Mouse (Mus musculus) gastrocnemius, adult 2 months (tissue): Measurements from ENCODE around the gene Mon2. TPM values are rescaled to one million over a fixed set of nuclear protein-coding genes. Genes with fewer than 3 reads are reported as not detected.
"Not testable (repeated sequence)": the region's sequence is repeated elsewhere in the genome, so short reads cannot be mapped to it uniquely, and the experiment has no call there.

Experiments
- DNase-seq: peaks from one replicate; pipeline ENCODE4 v3.0.0; 2022
- H3K27ac ChIP-seq: fragments of 200-600 bp; 2 replicates; pipeline ENCODE4 v1.8.1; 2022; ENCODE audit warnings: mild to moderate bottlenecking
- H3K4me3 ChIP-seq: fragments of 200-600 bp; 2 replicates; pipeline ENCODE4 v1.8.1; 2022; ENCODE audit warnings: mild to moderate bottlenecking, moderate library complexity
- CTCF ChIP-seq: fragments of 200-600 bp; IDR thresholded peaks from 2 replicates; pipeline ENCODE4 v1.8.1; 2022; ENCODE audit warnings: antibody characterized with exemption, mild to moderate bottlenecking, moderate library complexity
- intact Hi-C: fragments of 180-260 bp; cut with DNase I; formaldehyde crosslinking; loops from one replicate; pipeline ENCODE4 v1.15.1; 2025
- total RNA-seq, 2 experiments: library from RNA; stranded (reverse); gene quantifications; 2 replicates each; pipeline ENCODE4 v1.2.3; 2021

Mon2 gene
- total RNA-seq, 2 experiments from 2014 or later: 36.9 to 50.9 TPM

GRCm38 (mm10) chr10:122973241-122973640, 103.1 kb downstream of the Mon2 start:
- intact Hi-C loops: no loop called here
- Histone ChIP-seq H3K4me3 (no peak overlapping the region), H3K27ac (no peak overlapping the region)
- DNase-seq: no peak
- no peak for TF ChIP-seq CTCF

DNA sequence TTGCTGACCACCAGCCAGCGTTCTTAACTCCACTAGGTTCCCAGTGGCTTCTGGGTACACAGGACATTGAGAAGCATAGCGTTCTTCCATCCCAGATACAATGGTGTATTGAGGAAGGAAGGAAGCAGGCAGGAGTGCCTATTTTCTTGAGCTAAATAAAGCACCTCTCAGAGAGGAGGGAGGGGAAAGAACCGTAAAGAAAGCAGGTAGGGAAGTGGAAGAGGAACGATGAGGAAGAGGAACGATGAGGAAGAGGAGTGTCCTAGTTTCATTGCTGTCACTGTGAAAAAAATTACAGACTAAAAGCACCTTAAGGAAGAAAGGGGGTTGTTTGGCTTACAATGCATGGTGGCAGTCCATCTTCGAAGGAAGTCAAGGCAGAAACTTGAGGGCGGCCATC, 106.1 kb downstream of the Mon2 start:
- no peak overlapping the region for H3K4me3 ChIP-seq
- DNase-seq: no peak
- no peak for TF ChIP-seq CTCF
- intact Hi-C loops: no loop called here
- no peak overlapping the region for H3K27ac ChIP-seq

GRCm38 (mm10) chr10:122966421-122966820, 109.9 kb downstream of the Mon2 start:
- intact Hi-C loops: loop anchor here (5.0 kb wide), 1 partner anchor 49 kb away; no protein-coding TSS in a partner anchor
- DNase-seq: no peak
- Histone ChIP-seq H3K27ac (no peak overlapping the region), H3K4me3 (no peak overlapping the region)
- TF ChIP-seq CTCF: no peak

GRCm38 (mm10) chr10:122965650-122966049, 110.7 kb downstream of the Mon2 start:
- intact Hi-C loops: loop anchor here (5.0 kb wide), 1 partner anchor 48 kb away; no protein-coding TSS in a partner anchor
- not testable (repeated sequence) for H3K27ac ChIP-seq, DNase-seq

DNA sequence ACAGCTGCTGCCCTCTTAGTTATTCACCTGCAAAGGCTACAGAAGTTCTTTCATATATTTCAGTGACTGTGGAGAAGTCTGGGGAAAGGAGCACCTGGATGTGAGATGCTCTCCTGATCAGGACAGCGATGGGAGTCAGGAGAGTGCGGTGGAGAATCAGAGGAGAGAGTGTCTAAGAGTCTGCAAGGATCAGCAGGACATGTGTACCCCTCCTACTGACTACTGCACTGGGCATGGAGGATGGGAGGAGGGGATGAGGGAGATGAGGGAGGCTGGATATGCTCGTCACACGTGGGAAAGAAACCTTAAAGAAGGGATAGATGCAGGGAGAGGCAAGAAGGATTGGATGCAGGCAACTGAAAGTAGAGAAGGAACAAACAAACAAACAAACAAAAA, 112.1 kb downstream of the Mon2 start:
- no peak overlapping the region for H3K27ac ChIP-seq
- DNase-seq: no peak
- no peak overlapping the region for H3K4me3 ChIP-seq
- intact Hi-C loops: no loop called here
- TF ChIP-seq CTCF: no peak

More at GRCm38 (mm10) chr10:122965650-122966049, 110.7 kb downstream of the Mon2 start:
- H3K4me3 ChIP-seq: not testable (repeated sequence)

GRCm38 (mm10) chr10:122963463-122964240, 112.7 kb downstream of the Mon2 start:
- H3K4me3 ChIP-seq: peak overlapping the region; percentile 43
- TF ChIP-seq CTCF: no peak
- intact Hi-C loops: no loop called here

DNA sequence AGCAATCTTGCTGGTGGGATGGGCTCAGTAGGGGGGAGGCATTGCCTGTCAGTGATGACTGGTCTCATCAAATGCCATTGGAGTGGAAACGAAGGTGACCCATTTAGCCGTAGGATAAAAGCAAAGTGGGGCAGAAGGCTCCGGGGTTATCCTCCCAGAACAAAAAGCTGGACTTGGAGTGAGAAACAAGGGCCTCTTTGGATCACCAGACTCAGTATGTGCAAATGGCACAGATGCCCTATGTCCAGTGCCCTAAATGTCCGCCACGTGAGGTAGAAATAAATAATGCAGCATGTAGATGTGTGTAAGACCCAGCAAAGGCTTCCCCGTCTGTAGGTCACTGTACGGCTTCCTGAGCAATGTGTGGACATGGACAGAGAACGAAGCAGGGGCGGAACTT, 113.7 kb downstream of the Mon2 start:
- DNase-seq: peak; percentile 5
- Histone ChIP-seq H3K4me3 (no peak overlapping the region), H3K27ac (no peak overlapping the region)
- TF ChIP-seq CTCF: no peak
- intact Hi-C loops: no loop called here

More at GRCm38 (mm10) chr10:122963463-122964240, 112.7 kb downstream of the Mon2 start:
- no peak overlapping the region for H3K27ac ChIP-seq
- DNase-seq: peak; percentile 17

GRCm38 (mm10) chr10:122961494-122961893, 114.8 kb downstream of the Mon2 start:
- DNase-seq: no peak
- intact Hi-C loops: no loop called here
- TF ChIP-seq CTCF: no peak

GRCm38 (mm10) chr10:122960738-122961137, 115.6 kb downstream of the Mon2 start:
- Histone ChIP-seq H3K4me3 (no peak overlapping the region), H3K27ac (peak overlapping the region; percentile 44)
- intact Hi-C loops: no loop called here
- DNase-seq: no peak
- TF ChIP-seq CTCF: no peak

More at GRCm38 (mm10) chr10:122961494-122961893, 114.8 kb downstream of the Mon2 start:
- no peak overlapping the region for H3K4me3 ChIP-seq
- no peak overlapping the region for H3K27ac ChIP-seq

- Histone ChIP-seq H3K4me3 (no peak overlapping the region), H3K27ac (peak overlapping the region; percentile 57)
- no peak for TF ChIP-seq CTCF
- intact Hi-C loops: no loop called here
- no peak for DNase-seq
Measured at GRCm38 (mm10) chr10:122960216-122960615, 116.1 kb downstream of the Mon2 start.

- intact Hi-C loops: no loop called here
- H3K27ac ChIP-seq: no peak overlapping the region
Measured at GRCm38 (mm10) chr10:122958699-122959098, 117.6 kb downstream of the Mon2 start.

GRCm38 (mm10) chr10:122957918-122958317, 118.4 kb downstream of the Mon2 start:
- no peak overlapping the region for H3K27ac ChIP-seq
- H3K4me3 ChIP-seq: no peak overlapping the region
- no peak for DNase-seq
- TF ChIP-seq CTCF: no peak
- intact Hi-C loops: no loop called here

More at GRCm38 (mm10) chr10:122958699-122959098, 117.6 kb downstream of the Mon2 start:
- no peak for TF ChIP-seq CTCF
- no peak for DNase-seq
- no peak overlapping the region for H3K4me3 ChIP-seq

DNA sequence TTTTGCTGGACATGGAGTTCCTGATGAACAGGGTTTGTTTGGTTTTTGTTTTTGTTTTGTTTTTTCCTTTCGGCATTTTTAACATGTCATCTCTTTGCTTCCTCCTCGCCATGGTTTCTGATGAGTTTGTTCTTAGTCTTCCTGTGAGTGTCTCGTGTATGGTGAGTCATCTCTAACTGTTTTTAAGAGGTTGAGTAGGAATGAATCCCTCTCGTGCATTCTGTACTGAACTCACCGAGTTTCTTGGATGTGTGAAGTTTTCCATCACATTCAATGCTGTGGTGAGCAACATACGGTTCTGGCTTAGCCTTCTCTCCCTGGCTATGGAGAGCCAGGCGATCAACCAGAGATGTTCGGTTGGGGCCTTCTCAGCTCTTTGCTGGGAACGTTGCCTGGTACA, 122.7 kb downstream of the Mon2 start:
- Histone ChIP-seq H3K27ac (no peak overlapping the region), H3K4me3 (no peak overlapping the region)
- DNase-seq: no peak
- intact Hi-C loops: no loop called here
- TF ChIP-seq CTCF: no peak

DNA sequence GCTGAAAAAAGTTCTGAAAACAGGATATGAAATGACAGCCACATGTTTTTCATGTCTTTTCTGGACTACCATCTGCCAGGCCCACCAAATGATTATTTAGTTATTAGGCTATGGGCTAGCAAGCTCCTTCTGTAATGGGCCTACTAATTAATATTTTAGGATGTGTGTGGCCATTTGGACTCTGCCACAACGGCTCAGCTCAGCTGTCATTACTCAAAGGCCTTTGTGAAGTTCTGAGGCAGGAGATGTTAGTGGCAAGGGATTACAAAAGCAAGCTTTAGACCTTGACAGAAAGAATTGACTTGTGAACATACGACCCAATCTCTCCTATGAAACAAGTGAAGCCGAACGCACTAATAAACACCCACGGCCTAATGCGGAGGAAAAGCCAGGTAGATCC, 125.3 kb downstream of the Mon2 start:
- no peak for TF ChIP-seq CTCF
- Histone ChIP-seq H3K27ac (no peak overlapping the region), H3K4me3 (no peak overlapping the region)
- DNase-seq: no peak
- intact Hi-C loops: no loop called here
